Comparison of ENCODE assay signal across 11 mouse cellular contexts in the genomic region with DNA sequence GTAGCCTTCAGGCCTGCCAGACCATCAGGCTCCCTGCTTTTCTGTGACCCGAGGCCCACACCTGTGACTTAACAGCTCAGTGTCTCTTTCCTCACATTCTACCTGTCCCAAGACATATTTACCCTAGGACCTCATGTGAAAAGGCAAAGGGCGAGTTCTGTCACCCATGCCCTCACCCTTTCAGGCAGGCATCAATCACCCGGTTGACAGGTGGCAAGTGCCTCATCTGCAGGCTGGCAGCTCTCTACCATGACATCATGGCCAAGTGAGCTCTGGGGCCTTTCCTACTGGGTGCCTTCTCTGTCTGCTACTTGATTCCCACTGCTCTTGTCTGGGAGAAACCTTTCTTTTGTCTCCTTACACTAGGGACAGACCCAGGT.
DNase-seq lines count a peak whose midpoint lies in the region; ATAC-seq lines count a peak whose summit lies in the region.
"Had no signal": no experiment of that assay in that cellular context is flagged by ENCODE, and none has a peak within 500 bp of the region (broad histone marks: within the 10 kb centered on the region; RNA-seq: fewer than 3 reads in every experiment).

No protein-coding gene starts in this region.

- WGBS in embryonic facial prominence, embryonic 10.5 days: 72% methylated on average over 3 of the region's 3 CpGs
- WGBS in limb, embryonic 13.5 days: 69% methylated on average over 3 of the region's 3 CpGs

- H3K27ac ChIP-seq in embryonic facial prominence, embryonic 10.5 days (replicated peaks): peak overlapping the region; percentile 81
- H3K27ac ChIP-seq in limb, embryonic 13.5 days: peak overlapping the region; percentile 45; the same call in 1 of the 2 replicates

- peak; percentile 35 for ATAC-seq in CD4-positive, CD25-positive, alpha-beta regulatory T cell, adult 4 months
- ATAC-seq in limb, embryonic 13.5 days (ENCODE audit: low FRiP score, low read depth): no peak
- ATAC-seq: Patski had no signal

- no peaks in the 10 kb centered on the region for H3K9me3 ChIP-seq in embryonic facial prominence, embryonic 10.5 days
- no peaks in the 10 kb centered on the region for H3K9me3 ChIP-seq in limb, embryonic 13.5 days

- no peak overlapping the region for H3K4me3 ChIP-seq in embryonic facial prominence, embryonic 10.5 days
- no peak overlapping the region for H3K4me3 ChIP-seq in limb, embryonic 13.5 days

- H3K36me3 ChIP-seq in embryonic facial prominence, embryonic 10.5 days (replicated peaks): no peaks in the 10 kb centered on the region
- no peaks in the 10 kb centered on the region for H3K36me3 ChIP-seq in limb, embryonic 13.5 days

- H3K27me3 ChIP-seq in embryonic facial prominence, embryonic 10.5 days (replicated peaks; ENCODE audit: low read depth, poor library complexity, severe bottlenecking): 0 out of 2 replicates have a peak, but pooled peaks cover 4% of the 10 kb centered on the region
- peaks cover 3% of the 10 kb centered on the region for H3K27me3 ChIP-seq in limb, embryonic 13.5 days
- H3K27me3 ChIP-seq: Patski had no signal

- DNase-seq in kidney, adult 8-10 months: peak; percentile 57 to 74
- no peak for DNase-seq in kidney, postnatal 4 days
- DNase-seq in embryonic facial prominence, embryonic 10.5 days (ENCODE audit: low spot score): no peak
- no peak for DNase-seq in cerebellum, adult 11-12 months
- no peak for DNase-seq in spleen, postnatal 14 days (ENCODE audit: low spot score in 2 of 2)
- no peak for DNase-seq in gastrocnemius, adult 18-20 months (ENCODE audit: low spot score)
- DNase-seq: cerebellum, adult 11 months; gastrocnemius, postnatal 10 days had no signal

- peaks cover 15% of the 10 kb centered on the region for H3K4me1 ChIP-seq in embryonic facial prominence, embryonic 10.5 days
- peaks cover 14% of the 10 kb centered on the region; the same call in 1 of the 2 replicates for H3K4me1 ChIP-seq in limb, embryonic 13.5 days

- H3K4me2 ChIP-seq in limb, embryonic 13.5 days (replicated peaks): no peak overlapping the region

- no peak overlapping the region for H3K9ac ChIP-seq in limb, embryonic 13.5 days

Comparison
In these comparisons a context has a peak if more than half of its experiments do, and no peak if none do; other contexts are left out.
1. DNase-seq: peak in kidney, adult 8-10 months (2 of 2); none in kidney, postnatal 4 days (0 of 2), embryonic facial prominence, embryonic 10.5 days (single experiment), cerebellum, adult 11-12 months (single experiment), spleen, postnatal 14 days (0 of 2) and gastrocnemius, adult 18-20 months (single experiment).